Mouse (Mus musculus): Measurements from ENCODE around the gene Akap12.

GRCm38 (mm10) chr10:4405511-4405910 lies 139.3 kb downstream of the Akap12 start:
- TF ChIP-seq CTCF (IDR thresholded peaks at IDR 0.05; ENCODE audit: borderline replicate concordance, insufficient read depth, low read length): no peak
- no peak for TF ChIP-seq POLR2A (IDR thresholded peaks at IDR 0.05; ENCODE audit: low read depth, low read length)

All from embryonic fibroblast, embryonic 13.5 days (primary cell).